Mouse (Mus musculus): ENCODE data around the gene Arhgef11. TPM values are rescaled to one million over a fixed set of nuclear protein-coding genes. Genes with fewer than 3 reads are reported as not detected.

Arhgef11 gene
- total and polyA plus RNA-seq, 3 experiments = 2.0 to 4.9 TPM; not detected in 1

- H3K27ac ChIP-seq (ENCODE audit: control insufficient read depth, low read depth, low read length) = no peak overlapping the region
- peak overlapping the region; percentile 33 to 61; a peak in 3 of 4 replicates for H3K4me3 ChIP-seq (ENCODE audit: control insufficient read depth in 1 of 2, insufficient read depth in 1 of 2, low read depth in 2 of 2, low read length in 2 of 2)
- H3K27me3 ChIP-seq (ENCODE audit: control insufficient read depth in 1 of 2, insufficient read depth in 2 of 2, low read length in 2 of 2) = peaks cover 0 to 5% of the 10 kb centered on the region in 2 experiments; a peak in 2 of 4 replicates
- no peaks in the 10 kb centered on the region for H3K9me3 ChIP-seq (replicated peaks; ENCODE audit: insufficient read depth, low read length)
- no peaks in the 10 kb centered on the region for H3K79me2 ChIP-seq (ENCODE audit: control insufficient read depth, insufficient read depth, low read length, poor library complexity)
- H3K36me3 ChIP-seq (ENCODE audit: control insufficient read depth in 1 of 2, insufficient read depth in 2 of 2, low read length in 2 of 2) = no peaks in the 10 kb centered on the region
- peak; percentile 12 for DNase-seq (ENCODE audit: low read depth, low spot score)
- no peak for TF ChIP-seq MAFK (IDR thresholded peaks at IDR 0.05; ENCODE audit: borderline replicate concordance, low read depth, low read length)
- TF ChIP-seq TAL1 (IDR thresholded peaks at IDR 0.05; ENCODE audit: low read length) = no peak
- TF ChIP-seq USF2 (IDR thresholded peaks at IDR 0.05; ENCODE audit: borderline replicate concordance in 1 of 2, insufficient read depth in 1 of 2, low read depth in 1 of 2, low read length in 2 of 2) = no peak
- TF ChIP-seq POLR2AphosphoS5 (IDR thresholded peaks at IDR 0.05; ENCODE audit: borderline replicate concordance, low read depth, low read length) = no peak
- TF ChIP-seq NELFE (IDR thresholded peaks at IDR 0.05; ENCODE audit: low read depth, low read length) = no peak
- TF ChIP-seq KAT2A (conservative IDR thresholded peaks at IDR 0.05; ENCODE audit: low read depth, low read length) = no peak
- TF ChIP-seq HCFC1 (IDR thresholded peaks at IDR 0.05; ENCODE audit: low read depth, low read length) = no peak
- no peak for TF ChIP-seq MEF2A (IDR thresholded peaks at IDR 0.05; ENCODE audit: extremely low read depth, insufficient replicate concordance, low read depth, low read length, poor library complexity, severe bottlenecking)
- TF ChIP-seq POLR2AphosphoS2 (IDR thresholded peaks at IDR 0.05; ENCODE audit: low read length) = no peak
- TF ChIP-seq ETS1 (IDR thresholded peaks at IDR 0.05; ENCODE audit: low read depth, low read length) = no peak
- no peak for TF ChIP-seq SIN3A (IDR thresholded peaks at IDR 0.05; ENCODE audit: low read length)
- no peak for TF ChIP-seq MAZ (IDR thresholded peaks at IDR 0.05; ENCODE audit: low read depth, low read length)
- H3K4me1 ChIP-seq (ENCODE audit: control insufficient read depth in 1 of 2, insufficient read depth in 2 of 2, low read length in 2 of 2) = peaks cover 0 to 5% of the 10 kb centered on the region in 2 experiments; a peak in 1 of 4 replicates
- peak overlapping the region; percentile 53 for H3K9ac ChIP-seq (ENCODE audit: control insufficient read depth, low read depth, low read length, poor library complexity, severe bottlenecking)
These were observed 151.1 kb downstream of the Arhgef11 start for GRCm38 (mm10) chr3:87768431-87768830.

- Histone ChIP-seq H3K36me3 (ENCODE audit: control insufficient read depth in 1 of 2, insufficient read depth in 2 of 2, low read length in 2 of 2) (no peaks in the 10 kb centered on the region), H3K4me3 (ENCODE audit: control insufficient read depth in 1 of 2, insufficient read depth in 1 of 2, low read depth in 2 of 2, low read length in 2 of 2) (peak overlapping the region; percentile 33 to 61; a peak in 3 of 4 replicates), H3K4me1 (ENCODE audit: control insufficient read depth in 1 of 2, insufficient read depth in 2 of 2, low read length in 2 of 2) (peaks cover 0 to 5% of the 10 kb centered on the region in 2 experiments; a peak in 1 of 4 replicates), H3K9ac (ENCODE audit: control insufficient read depth, low read depth, low read length, poor library complexity, severe bottlenecking) (peak overlapping the region; percentile 53), H3K79me2 (ENCODE audit: control insufficient read depth, insufficient read depth, low read length, poor library complexity) (no peaks in the 10 kb centered on the region), H3K27me3 (ENCODE audit: control insufficient read depth in 1 of 2, insufficient read depth in 2 of 2, low read length in 2 of 2) (peaks cover 0 to 5% of the 10 kb centered on the region in 2 experiments; a peak in 2 of 4 replicates), H3K9me3 (replicated peaks; ENCODE audit: insufficient read depth, low read length) (no peaks in the 10 kb centered on the region), H3K27ac (ENCODE audit: control insufficient read depth, low read depth, low read length) (no peak overlapping the region)
- peak; percentile 76 for DNase-seq (ENCODE audit: low read depth, low spot score)
- TF ChIP-seq POLR2A (IDR thresholded peaks at IDR 0.05; ENCODE audit: control insufficient read depth in 1 of 2, insufficient read depth in 1 of 2, low read depth in 1 of 2, low read length in 2 of 2, poor library complexity in 1 of 2) = no peak
- TF ChIP-seq ETS1 (IDR thresholded peaks at IDR 0.05; ENCODE audit: low read depth, low read length) = no peak
- TF ChIP-seq MEF2A (IDR thresholded peaks at IDR 0.05; ENCODE audit: extremely low read depth, insufficient replicate concordance, low read depth, low read length, poor library complexity, severe bottlenecking) = no peak
- no peak for TF ChIP-seq MAX (IDR thresholded peaks at IDR 0.05; ENCODE audit: low read length)
- no peak for TF ChIP-seq GABPA (IDR thresholded peaks at IDR 0.05; ENCODE audit: low read depth, low read length)
- TF ChIP-seq USF1 (IDR thresholded peaks at IDR 0.05; ENCODE audit: low read depth, low read length) = no peak
- no peak for TF ChIP-seq ELF1 (IDR thresholded peaks at IDR 0.05; ENCODE audit: low read depth, low read length)
- TF ChIP-seq RAD21 (IDR thresholded peaks at IDR 0.05; ENCODE audit: low read depth, low read length) = peak; percentile 45
- no peak for TF ChIP-seq SIN3A (IDR thresholded peaks at IDR 0.05; ENCODE audit: low read length)
- no peak for TF ChIP-seq HCFC1 (IDR thresholded peaks at IDR 0.05; ENCODE audit: low read depth, low read length)
- no peak for TF ChIP-seq MXI1 (IDR thresholded peaks at IDR 0.05; ENCODE audit: low read depth, low read length)
- no peak for TF ChIP-seq NELFE (IDR thresholded peaks at IDR 0.05; ENCODE audit: low read depth, low read length)
- no peak for TF ChIP-seq ZMIZ1 (IDR thresholded peaks at IDR 0.05; ENCODE audit: low read depth, low read length)
- no peak for TF ChIP-seq POLR2AphosphoS5 (IDR thresholded peaks at IDR 0.05; ENCODE audit: borderline replicate concordance, low read depth, low read length)
- peak; percentile 74 for TF ChIP-seq SMC3 (IDR thresholded peaks at IDR 0.05; ENCODE audit: low read depth, low read length)
- TF ChIP-seq MAFK (IDR thresholded peaks at IDR 0.05; ENCODE audit: borderline replicate concordance, low read depth, low read length) = no peak
- no peak for TF ChIP-seq MYB (IDR thresholded peaks at IDR 0.05; ENCODE audit: low read depth, low read length)
- no peak for TF ChIP-seq JUND (IDR thresholded peaks at IDR 0.05; ENCODE audit: low read depth, low read length)
- TF ChIP-seq RCOR1 (IDR thresholded peaks at IDR 0.05; ENCODE audit: low read depth, low read length) = no peak
- TF ChIP-seq UBTF (IDR thresholded peaks at IDR 0.05; ENCODE audit: borderline replicate concordance, insufficient read depth, low read depth, low read length) = 0 out of 2 replicates have a peak, but pooled peaks have one; percentile 72
- no peak for TF ChIP-seq ZNF384 (IDR thresholded peaks at IDR 0.05; ENCODE audit: low read depth, low read length)
- TF ChIP-seq CHD1 (IDR thresholded peaks at IDR 0.05; ENCODE audit: low read depth, low read length) = no peak
- no peak for TF ChIP-seq EP300 (IDR thresholded peaks at IDR 0.05; ENCODE audit: low read depth in 1 of 2, low read length in 2 of 2)
- no peak for TF ChIP-seq CHD2 (IDR thresholded peaks at IDR 0.05; ENCODE audit: low read length)
- no peak for TF ChIP-seq POLR2AphosphoS2 (IDR thresholded peaks at IDR 0.05; ENCODE audit: low read length)
- no peak for TF ChIP-seq TCF12 (IDR thresholded peaks at IDR 0.05; ENCODE audit: low read depth, low read length)
These were observed 151.5 kb downstream of the Arhgef11 start for GRCm38 (mm10) chr3:87768844-87769243.
